Mouse (Mus musculus): ENCODE data around the gene Fgfr1op. TPM values are rescaled to one million over a fixed set of nuclear protein-coding genes. Genes with fewer than 3 reads are reported as not detected.
"Not testable (repeated sequence)": the region's sequence is repeated elsewhere in the genome, so short reads cannot be mapped to it uniquely, and the experiment has no call there.

The Fgfr1op gene
- polyA plus RNA-seq, 1 experiment from 2014 or later: 58.2 TPM

DNA sequence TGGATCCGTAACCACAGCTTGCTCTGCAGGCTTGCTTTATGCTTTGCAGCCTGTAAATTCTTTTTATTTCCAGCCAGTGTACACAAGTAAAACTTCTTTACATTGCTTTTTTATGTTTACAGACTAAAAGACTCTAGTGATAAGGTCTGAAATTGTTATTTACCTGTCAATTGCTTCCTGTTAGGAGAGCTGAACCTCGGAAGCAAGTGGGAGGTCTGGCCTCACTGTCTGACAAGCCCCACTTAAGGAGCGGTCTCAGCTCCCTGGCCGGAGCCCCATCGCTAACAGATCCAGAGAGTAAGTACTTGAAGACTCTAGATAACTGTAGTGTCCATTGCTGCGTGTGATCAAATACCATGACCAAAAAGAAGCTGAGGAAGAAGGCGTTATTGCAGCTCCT is 18.9 kb downstream of the Fgfr1op start:
- Histone ChIP-seq H3K9me3 (replicated peaks) (no peaks in the 10 kb centered on the region), H3K4me3 (no peak overlapping the region), H3K4me1 (no peaks in the 10 kb centered on the region), H3K27ac (replicated peaks) (no peak overlapping the region), H3K27me3 (ENCODE audit: low read depth, poor library complexity, severe bottlenecking) (no peaks in the 10 kb centered on the region), H3K36me3 (peaks cover 92% of the 10 kb centered on the region)
- no peak for DNase-seq (ENCODE audit: low spot score)
- WGBS: 92% methylated on average over 7 of the region's 7 CpGs

DNA sequence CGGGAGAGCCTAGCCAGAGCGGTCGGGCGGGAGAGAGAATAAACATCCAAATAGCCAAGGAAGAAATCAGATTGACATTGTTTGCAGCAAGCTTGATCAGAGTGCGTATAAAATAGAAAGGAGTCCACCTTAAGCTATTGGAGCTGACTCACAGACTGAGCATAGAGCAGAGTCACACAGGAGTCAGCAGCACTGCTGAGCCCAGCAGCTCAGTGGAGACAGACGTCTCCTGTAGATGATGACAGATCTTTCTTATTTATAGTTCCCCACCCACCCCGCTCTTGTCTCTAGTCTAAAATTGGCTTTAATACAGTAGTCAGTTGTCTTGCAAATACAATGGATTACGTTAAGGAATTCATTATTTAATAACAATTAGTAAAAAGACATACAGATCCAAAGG is 28.4 kb downstream of the Fgfr1op start:
- Histone ChIP-seq H3K27ac (replicated peaks) (no peak overlapping the region), H3K27me3 (ENCODE audit: low read depth, poor library complexity, severe bottlenecking) (no peaks in the 10 kb centered on the region), H3K9me3 (replicated peaks) (no peaks in the 10 kb centered on the region), H3K4me1 (no peaks in the 10 kb centered on the region), H3K36me3 (peaks cover 82% of the 10 kb centered on the region), H3K4me3 (no peak overlapping the region)
- WGBS: 94% methylated on average over 8 of the region's 8 CpGs
- DNase-seq (ENCODE audit: low spot score): no peak

DNA sequence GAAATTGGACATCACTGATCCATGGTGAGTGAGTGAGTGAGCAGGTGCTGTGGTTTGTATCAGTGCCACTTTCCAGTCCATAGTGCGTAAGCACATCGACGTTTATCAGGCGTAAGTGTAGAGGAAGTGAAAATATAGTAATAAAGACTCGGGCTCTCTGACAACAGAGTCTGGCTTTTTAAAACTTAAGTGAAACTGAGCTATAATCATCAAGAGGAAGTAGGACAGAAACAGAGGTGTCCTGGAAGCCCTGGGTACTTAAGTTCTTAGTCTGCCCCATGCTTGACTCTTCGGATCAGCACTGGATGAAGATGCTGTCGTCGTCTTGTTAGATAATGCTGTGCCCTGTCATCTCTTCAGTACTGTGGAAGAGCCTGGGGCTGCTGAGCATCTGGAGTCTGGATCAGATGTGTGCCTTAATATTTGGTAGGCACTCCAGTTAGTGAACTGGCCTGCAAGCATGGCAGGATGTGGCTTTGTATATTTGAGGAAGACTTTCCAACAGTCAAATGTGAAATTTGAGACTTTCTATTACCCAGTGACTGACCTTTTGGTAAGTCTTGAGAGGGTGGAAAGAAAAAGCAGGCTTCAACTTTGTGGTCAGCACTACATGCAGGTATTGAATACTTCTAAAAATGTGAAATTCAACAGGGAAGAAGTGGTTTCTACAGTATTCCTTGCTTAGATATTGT is 30.5 kb downstream of the Fgfr1op start:
- Histone ChIP-seq H3K36me3 (peaks cover 61% of the 10 kb centered on the region), H3K27me3 (ENCODE audit: low read depth, poor library complexity, severe bottlenecking) (no peaks in the 10 kb centered on the region), H3K9me3 (replicated peaks) (no peaks in the 10 kb centered on the region), H3K4me1 (no peaks in the 10 kb centered on the region), H3K27ac (replicated peaks) (no peak overlapping the region), H3K4me3 (no peak overlapping the region)
- 96% methylated on average over 8 of the region's 8 CpGs for WGBS
- no peak for DNase-seq (ENCODE audit: low spot score)

DNA sequence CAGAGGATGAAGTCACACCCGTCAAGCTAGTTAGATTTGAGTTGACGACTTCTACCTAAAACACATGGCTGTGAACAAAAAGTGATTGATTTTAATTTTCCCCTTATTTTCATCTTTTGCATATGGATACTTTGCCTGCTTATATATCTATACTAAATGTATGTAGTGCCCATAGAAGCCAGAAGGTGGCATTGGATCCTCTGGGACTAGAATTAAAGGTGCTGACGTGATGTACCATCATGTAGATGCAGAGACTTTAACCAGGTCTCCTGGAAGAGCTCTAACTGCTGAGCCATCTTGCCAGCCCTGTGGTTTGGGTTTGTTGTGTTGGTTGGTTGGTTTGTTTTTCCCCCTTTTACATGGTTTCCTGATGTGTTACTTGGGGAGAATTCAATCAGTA is 32.4 kb downstream of the Fgfr1op start:
- no peaks in the 10 kb centered on the region for H3K9me3 ChIP-seq (replicated peaks)
- H3K36me3 ChIP-seq: peaks cover 43% of the 10 kb centered on the region
- no peaks in the 10 kb centered on the region for H3K4me1 ChIP-seq
- no peak for DNase-seq (ENCODE audit: low spot score)
- no peaks in the 10 kb centered on the region for H3K27me3 ChIP-seq (ENCODE audit: low read depth, poor library complexity, severe bottlenecking)
- H3K27ac ChIP-seq (replicated peaks): no peak overlapping the region
- H3K4me3 ChIP-seq: no peak overlapping the region
- 77% methylated on average over 3 of the region's 3 CpGs for WGBS

DNA sequence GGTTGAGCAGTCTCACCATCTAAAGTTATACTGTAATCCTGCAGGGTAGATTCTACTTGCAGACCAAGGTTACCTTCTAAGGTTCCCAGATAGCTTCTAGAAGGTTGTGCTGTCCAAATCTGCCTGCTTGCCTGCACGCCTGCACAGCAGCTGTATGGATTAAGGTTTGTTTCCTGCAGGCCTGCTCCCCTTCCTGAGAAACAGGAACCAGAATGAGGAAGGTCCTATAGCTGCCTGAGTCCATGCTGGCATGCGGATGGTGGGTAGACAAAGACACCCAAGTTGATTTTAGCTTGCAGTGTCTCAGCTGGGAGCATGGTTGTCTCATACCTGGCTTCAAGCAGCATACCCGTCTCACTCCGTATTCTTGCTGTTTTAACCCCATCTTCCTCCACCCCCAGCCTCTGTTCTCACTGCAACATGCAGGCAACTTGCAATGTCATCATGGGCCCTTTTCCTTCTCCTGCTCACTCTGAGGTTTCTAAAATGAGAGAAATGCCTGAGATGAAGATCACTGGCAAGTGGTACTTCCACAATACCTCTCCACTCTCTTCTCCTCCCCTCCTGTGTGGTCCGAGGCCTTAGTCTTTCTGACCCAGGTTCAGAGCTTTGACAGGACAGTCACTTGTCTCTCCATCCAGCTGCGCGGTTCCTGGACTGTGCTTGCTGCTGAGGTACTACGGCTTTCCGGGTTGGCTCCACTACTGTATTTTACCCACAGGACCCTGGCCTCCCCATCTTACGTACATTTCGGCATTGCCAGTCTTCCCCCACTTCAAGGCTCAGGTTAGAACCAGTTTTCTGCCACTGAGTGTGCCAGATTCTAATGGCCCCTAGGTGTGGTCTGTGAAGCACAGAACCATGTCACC is 34.0 kb downstream of the Fgfr1op start:
- DNase-seq (ENCODE audit: low spot score): no peak
- WGBS: 88% methylated on average over 11 of the region's 11 CpGs
- Histone ChIP-seq H3K9me3 (replicated peaks) (no peaks in the 10 kb centered on the region), H3K4me1 (no peaks in the 10 kb centered on the region), H3K27ac (replicated peaks) (no peak overlapping the region), H3K36me3 (peaks cover 26% of the 10 kb centered on the region), H3K4me3 (no peak overlapping the region), H3K27me3 (ENCODE audit: low read depth, poor library complexity, severe bottlenecking) (no peaks in the 10 kb centered on the region)

DNA sequence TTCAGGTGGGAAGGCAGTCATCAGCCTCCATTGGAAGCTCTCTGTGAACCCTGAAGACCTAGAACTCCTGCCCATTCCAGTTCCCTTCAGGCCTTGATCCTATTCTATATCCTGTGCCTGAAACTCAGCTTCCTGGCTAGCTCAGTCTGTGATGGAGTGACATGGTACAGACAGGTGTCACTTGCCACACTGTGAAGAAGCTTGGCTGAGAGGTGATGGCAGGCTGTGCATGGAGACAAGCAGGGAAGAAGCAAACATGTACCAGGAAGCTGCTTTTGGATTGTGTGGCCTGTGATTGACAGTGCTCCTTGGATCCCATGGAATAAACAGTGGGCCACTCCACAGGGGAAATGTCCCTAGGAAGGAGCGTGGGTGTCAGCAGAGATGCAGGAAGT is 34.6 kb downstream of the Fgfr1op start:
- Histone ChIP-seq H3K27me3 (ENCODE audit: low read depth, poor library complexity, severe bottlenecking) (no peaks in the 10 kb centered on the region), H3K4me1 (no peaks in the 10 kb centered on the region), H3K4me3 (no peak overlapping the region), H3K9me3 (replicated peaks) (no peaks in the 10 kb centered on the region), H3K27ac (replicated peaks) (no peak overlapping the region), H3K36me3 (peaks cover 20% of the 10 kb centered on the region)
- 84% methylated on average over 1 of the region's 1 CpGs for WGBS
- DNase-seq (ENCODE audit: low spot score): no peak

DNA sequence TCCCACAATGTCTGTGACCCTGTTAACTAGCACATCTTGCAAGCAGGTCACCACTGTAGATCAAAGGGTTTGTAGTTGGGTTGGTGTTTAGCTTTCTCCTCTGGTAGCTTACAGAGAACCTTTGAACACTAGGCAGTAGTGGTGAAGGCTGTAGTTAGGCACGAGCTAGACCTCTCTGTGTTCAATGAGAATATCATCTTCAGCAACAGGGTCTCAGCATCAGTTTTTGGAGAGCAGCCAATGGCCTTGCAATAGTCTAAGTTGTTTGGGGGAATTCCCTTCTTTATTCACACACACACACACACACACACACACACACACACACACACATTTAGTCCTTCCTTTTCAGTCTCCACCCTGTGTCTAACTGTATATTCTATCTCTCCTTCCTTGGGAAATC is 38.2 kb downstream of the Fgfr1op start:
- 81% methylated on average over 1 of the region's 1 CpGs for WGBS
- Histone ChIP-seq H3K27me3 (ENCODE audit: low read depth, poor library complexity, severe bottlenecking) (no peaks in the 10 kb centered on the region), H3K9me3 (replicated peaks) (no peaks in the 10 kb centered on the region), H3K27ac (replicated peaks) (no peak overlapping the region), H3K4me1 (no peaks in the 10 kb centered on the region), H3K36me3 (no peaks in the 10 kb centered on the region), H3K4me3 (no peak overlapping the region)
- DNase-seq (ENCODE audit: low spot score): no peak

DNA sequence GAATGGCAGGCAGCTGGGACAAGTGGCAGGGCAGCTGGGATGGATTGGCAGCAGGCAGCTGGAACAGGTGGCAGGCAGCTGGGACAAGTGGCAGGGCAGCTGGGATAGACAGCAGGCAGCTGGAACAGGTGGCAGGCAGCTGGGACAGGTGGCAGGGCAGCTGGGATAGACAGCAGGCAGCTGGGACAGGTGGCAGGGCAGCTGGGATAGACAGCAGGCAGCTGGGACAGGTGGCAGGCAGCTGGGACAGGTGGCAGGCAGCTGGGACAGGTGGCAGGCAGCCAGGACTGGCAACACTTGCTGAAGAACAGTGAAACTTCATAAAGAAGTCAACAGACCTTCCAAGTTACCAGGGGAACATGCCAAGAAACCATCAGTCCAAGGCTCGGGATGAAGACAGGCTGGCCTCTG is 39.9 kb downstream of the Fgfr1op start:
- not testable (repeated sequence) for DNase-seq (ENCODE audit: low spot score); H3K27me3 ChIP-seq (ENCODE audit: low read depth, poor library complexity, severe bottlenecking); H3K4me3 ChIP-seq; H3K9me3 ChIP-seq (replicated peaks); H3K4me1 ChIP-seq; H3K36me3 ChIP-seq
- H3K27ac ChIP-seq (replicated peaks): peak overlapping the region; percentile 65
- 88% methylated on average over 1 of the region's 1 CpGs for WGBS

DNA sequence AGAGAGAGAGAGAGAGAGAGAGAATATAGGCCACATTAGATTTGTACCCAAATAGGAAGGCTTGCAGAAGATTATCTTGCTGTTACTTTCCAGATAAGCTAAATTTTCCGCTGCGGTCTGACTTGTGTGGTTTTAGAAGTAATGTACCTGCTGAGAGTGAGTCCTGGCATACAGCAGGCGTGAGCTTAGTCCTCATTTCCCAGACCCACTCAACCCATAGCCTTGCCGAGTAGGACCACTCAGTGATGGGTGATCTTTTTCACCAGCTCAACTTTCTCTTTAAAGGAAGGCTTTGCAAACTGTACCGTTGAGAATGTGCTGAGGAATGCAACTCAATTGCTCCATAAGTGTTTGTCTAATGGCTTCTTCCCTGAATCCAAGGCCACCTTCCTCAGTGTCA is 41.4 kb downstream of the Fgfr1op start:
- WGBS: 87% methylated on average over 5 of the region's 5 CpGs
- Histone ChIP-seq H3K4me1 (no peaks in the 10 kb centered on the region), H3K9me3 (replicated peaks) (no peaks in the 10 kb centered on the region), H3K27ac (replicated peaks) (no peak overlapping the region), H3K27me3 (ENCODE audit: low read depth, poor library complexity, severe bottlenecking) (no peaks in the 10 kb centered on the region), H3K4me3 (no peak overlapping the region), H3K36me3 (no peaks in the 10 kb centered on the region)
- DNase-seq (ENCODE audit: low spot score): no peak

DNA sequence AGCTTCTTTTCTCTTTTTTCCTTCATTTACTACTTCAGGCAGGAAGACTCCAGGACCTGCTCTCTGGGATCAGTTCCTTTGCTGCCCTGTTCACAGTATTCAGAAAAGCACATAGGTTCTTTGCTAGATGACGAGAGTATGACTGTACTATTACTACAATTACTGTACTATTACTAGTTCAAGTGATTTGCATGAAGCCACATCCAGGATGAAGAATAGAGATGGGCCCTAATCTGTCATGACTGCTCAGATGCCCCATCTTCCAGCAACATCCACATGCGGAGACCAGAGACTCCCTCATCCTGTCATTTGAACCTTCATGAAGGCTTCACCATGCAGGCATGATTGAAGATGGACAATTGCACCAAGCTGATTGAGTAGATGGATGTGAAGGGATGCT is 44.4 kb downstream of the Fgfr1op start:
- no peaks in the 10 kb centered on the region for H3K27me3 ChIP-seq (ENCODE audit: low read depth, poor library complexity, severe bottlenecking)
- no peak overlapping the region for H3K4me3 ChIP-seq
- H3K36me3 ChIP-seq: no peaks in the 10 kb centered on the region
- no peak for DNase-seq (ENCODE audit: low spot score)
- no peaks in the 10 kb centered on the region for H3K9me3 ChIP-seq (replicated peaks)
- 91% methylated on average over 2 of the region's 2 CpGs for WGBS
- H3K27ac ChIP-seq (replicated peaks): no peak overlapping the region
- H3K4me1 ChIP-seq: no peaks in the 10 kb centered on the region

DNA sequence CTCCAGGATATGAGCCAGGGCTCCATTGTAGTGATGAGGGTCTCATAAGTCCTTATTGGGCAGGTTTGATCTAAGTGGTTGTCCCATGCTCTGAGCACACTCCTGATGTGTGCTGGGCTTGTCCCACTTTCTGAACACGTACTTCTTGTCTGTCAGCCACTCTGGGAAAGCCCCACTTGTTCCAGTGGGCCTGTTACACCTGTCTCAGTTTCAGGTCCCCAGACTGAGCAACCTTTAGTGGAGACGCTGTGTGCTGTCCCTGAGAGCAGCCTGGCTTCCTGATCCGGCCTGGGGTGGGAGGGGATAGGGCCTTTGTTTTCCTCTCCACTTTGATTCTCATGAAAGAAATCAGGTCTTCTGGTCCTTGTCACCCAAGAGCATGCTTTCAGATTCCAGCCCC is 44.9 kb downstream of the Fgfr1op start:
- H3K27ac ChIP-seq (replicated peaks): no peak overlapping the region
- H3K36me3 ChIP-seq: no peaks in the 10 kb centered on the region
- H3K4me1 ChIP-seq: no peaks in the 10 kb centered on the region
- H3K9me3 ChIP-seq (replicated peaks): no peaks in the 10 kb centered on the region
- no peak overlapping the region for H3K4me3 ChIP-seq
- no peak for DNase-seq (ENCODE audit: low spot score)
- no peaks in the 10 kb centered on the region for H3K27me3 ChIP-seq (ENCODE audit: low read depth, poor library complexity, severe bottlenecking)
- 54% methylated on average over 3 of the region's 3 CpGs for WGBS

DNA sequence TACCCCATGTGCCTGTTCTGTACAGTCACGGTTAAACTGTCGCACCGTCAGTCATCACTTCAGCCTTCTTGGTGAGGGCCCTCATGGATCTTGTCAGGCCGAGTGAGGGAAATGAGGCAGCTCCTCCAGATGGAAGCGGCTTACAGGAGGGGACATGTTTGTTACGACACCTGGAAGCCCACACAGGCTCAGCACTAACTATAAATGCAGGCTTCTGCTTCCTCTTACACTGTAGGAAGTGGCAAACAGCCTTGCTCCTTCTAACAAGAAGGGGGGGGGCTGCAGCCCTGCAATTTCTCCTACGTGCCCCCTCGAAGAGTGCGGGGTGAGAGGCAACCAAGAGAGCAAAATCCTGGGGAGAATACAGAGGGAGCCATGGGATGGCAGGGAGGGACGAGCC is 45.4 kb downstream of the Fgfr1op start:
- Histone ChIP-seq H3K4me3 (no peak overlapping the region), H3K27ac (replicated peaks) (no peak overlapping the region), H3K27me3 (ENCODE audit: low read depth, poor library complexity, severe bottlenecking) (no peaks in the 10 kb centered on the region), H3K9me3 (replicated peaks) (no peaks in the 10 kb centered on the region), H3K36me3 (no peaks in the 10 kb centered on the region), H3K4me1 (no peaks in the 10 kb centered on the region)
- WGBS: 86% methylated on average over 10 of the region's 10 CpGs
- DNase-seq (ENCODE audit: low spot score): no peak

DNA sequence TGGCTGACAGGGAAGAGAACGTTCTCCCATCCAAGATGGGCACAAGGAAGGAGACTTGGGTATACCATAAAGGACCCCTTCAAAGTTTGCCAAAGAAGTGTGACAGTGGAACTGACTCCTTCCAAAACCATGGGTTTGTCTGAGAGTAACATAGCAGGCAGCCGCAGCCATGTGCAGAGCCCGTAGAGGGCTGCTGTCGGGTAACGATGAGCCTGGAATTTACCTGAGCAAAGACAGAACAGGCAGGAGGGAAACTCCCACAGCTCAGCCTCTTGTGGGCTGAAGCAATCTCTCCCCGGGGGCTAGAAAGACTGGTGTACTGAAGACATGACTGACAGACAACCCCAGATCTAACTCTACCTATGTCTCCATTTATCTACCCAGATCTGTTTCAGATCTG is 46.1 kb downstream of the Fgfr1op start:
- Histone ChIP-seq H3K4me3 (no peak overlapping the region), H3K4me1 (no peaks in the 10 kb centered on the region), H3K36me3 (no peaks in the 10 kb centered on the region), H3K9me3 (replicated peaks) (no peaks in the 10 kb centered on the region), H3K27ac (replicated peaks) (no peak overlapping the region), H3K27me3 (ENCODE audit: low read depth, poor library complexity, severe bottlenecking) (no peaks in the 10 kb centered on the region)
- 89% methylated on average over 6 of the region's 6 CpGs for WGBS
- DNase-seq (ENCODE audit: low spot score): no peak

Measured in midbrain, embryonic 10.5 days (tissue).